Mouse (Mus musculus): ENCODE measurements around the gene Mfn2. TPM values are rescaled to one million over a fixed set of nuclear protein-coding genes. Genes with fewer than 3 reads are reported as not detected.

The Mfn2 gene
- polyA plus RNA-seq, 1 experiment from 2014 or later, result 15.5 TPM

GRCm38 (mm10) chr4:147909486-147909885, 5.0 kb upstream of the Mfn2 start:
- Histone ChIP-seq H3K4me3 (replicated peaks) (no peak overlapping the region), H3K4me1 (replicated peaks) (peaks cover 10% of the 10 kb centered on the region), H3K27me3 (no peaks in the 10 kb centered on the region), H3K27ac (replicated peaks) (no peak overlapping the region), H3K9me3 (replicated peaks) (no peaks in the 10 kb centered on the region), H3K9ac (no peak overlapping the region), H3K4me2 (no peak overlapping the region), H3K36me3 (replicated peaks) (0 out of 2 replicates have a peak, but pooled peaks cover 3% of the 10 kb centered on the region)
- WGBS (ENCODE audit: insufficient replicate concordance), result 74% methylated on average over 5 of the region's 5 CpGs
- ATAC-seq (ENCODE audit: insufficient read depth), result no peak

- no peak overlapping the region for H3K4me2 ChIP-seq
- no peak overlapping the region for H3K4me3 ChIP-seq (replicated peaks)
- no peaks in the 10 kb centered on the region for H3K9me3 ChIP-seq (replicated peaks)
- WGBS (ENCODE audit: insufficient replicate concordance), result 70% methylated on average over 5 of the region's 5 CpGs
- peaks cover 9% of the 10 kb centered on the region for H3K36me3 ChIP-seq (replicated peaks)
- H3K27me3 ChIP-seq, result no peaks in the 10 kb centered on the region
- H3K9ac ChIP-seq, result no peak overlapping the region
- H3K27ac ChIP-seq (replicated peaks), result no peak overlapping the region
- peaks cover 25% of the 10 kb centered on the region for H3K4me1 ChIP-seq (replicated peaks)
- no peak for ATAC-seq (ENCODE audit: insufficient read depth)
Observed at GRCm38 (mm10) chr4:147906230-147906629, 1.7 kb upstream of the Mfn2 start.

GRCm38 (mm10) chr4:147905090-147905659, 671 bp upstream of the Mfn2 start:
- H3K36me3 ChIP-seq (replicated peaks), result peaks cover 17% of the 10 kb centered on the region
- H3K27me3 ChIP-seq, result no peaks in the 10 kb centered on the region
- H3K4me1 ChIP-seq (replicated peaks), result peaks cover 25% of the 10 kb centered on the region
- ATAC-seq (ENCODE audit: insufficient read depth), result peak; percentile 15; the same call in 1 of the 2 replicates
- H3K9ac ChIP-seq, result peak overlapping the region; percentile 87
- peak overlapping the region; percentile 94 for H3K4me3 ChIP-seq (replicated peaks)
- H3K27ac ChIP-seq (replicated peaks), result peak overlapping the region; percentile 86; the same call in 1 of the 2 replicates
- H3K4me2 ChIP-seq, result peak overlapping the region; percentile 81
- no peaks in the 10 kb centered on the region for H3K9me3 ChIP-seq (replicated peaks)
- 1% methylated on average over 8 of the region's 8 CpGs for WGBS (ENCODE audit: insufficient replicate concordance)

GRCm38 (mm10) chr4:147903601-147904000, 903 bp downstream of the Mfn2 start:
- Histone ChIP-seq H3K9ac (peak overlapping the region; percentile 87), H3K27ac (replicated peaks) (peak overlapping the region; percentile 86; the same call in 1 of the 2 replicates), H3K4me1 (replicated peaks) (peaks cover 25% of the 10 kb centered on the region), H3K4me3 (replicated peaks) (peak overlapping the region; percentile 94), H3K9me3 (replicated peaks) (no peaks in the 10 kb centered on the region), H3K27me3 (no peaks in the 10 kb centered on the region), H3K36me3 (replicated peaks) (peaks cover 32% of the 10 kb centered on the region), H3K4me2 (peak overlapping the region; percentile 81)
- WGBS (ENCODE audit: insufficient replicate concordance), result 60% methylated on average over 3 of the region's 3 CpGs
- ATAC-seq (ENCODE audit: insufficient read depth), result no peak

GRCm38 (mm10) chr4:147902906-147903500, 1.5 kb downstream of the Mfn2 start:
- Histone ChIP-seq H3K4me1 (replicated peaks) (peaks cover 25% of the 10 kb centered on the region), H3K27ac (replicated peaks) (no peak overlapping the region), H3K4me2 (peak overlapping the region; percentile 81; the same call in 1 of the 2 replicates), H3K4me3 (replicated peaks) (no peak overlapping the region; the same call in 1 of the 2 replicates), H3K27me3 (no peaks in the 10 kb centered on the region), H3K9me3 (replicated peaks) (no peaks in the 10 kb centered on the region), H3K36me3 (replicated peaks) (peaks cover 38% of the 10 kb centered on the region), H3K9ac (no peak overlapping the region)
- WGBS (ENCODE audit: insufficient replicate concordance), result 76% methylated on average over 12 of the region's 12 CpGs
- ATAC-seq (ENCODE audit: insufficient read depth), result no peak

- Histone ChIP-seq H3K27me3 (no peaks in the 10 kb centered on the region), H3K9ac (no peak overlapping the region), H3K27ac (replicated peaks) (no peak overlapping the region), H3K4me1 (replicated peaks) (peaks cover 21% of the 10 kb centered on the region), H3K4me2 (no peak overlapping the region), H3K9me3 (replicated peaks) (no peaks in the 10 kb centered on the region), H3K4me3 (replicated peaks) (no peak overlapping the region), H3K36me3 (replicated peaks) (peaks cover 64% of the 10 kb centered on the region)
- no peak for ATAC-seq (ENCODE audit: insufficient read depth)
- WGBS (ENCODE audit: insufficient replicate concordance), result 65% methylated on average over 7 of the region's 7 CpGs
Observed at GRCm38 (mm10) chr4:147900452-147900851, 4.1 kb downstream of the Mfn2 start.

GRCm38 (mm10) chr4:147897348-147897747, 7.2 kb downstream of the Mfn2 start:
- H3K36me3 ChIP-seq (replicated peaks), result peaks cover 78% of the 10 kb centered on the region

GRCm38 (mm10) chr4:147896411-147896810, 8.1 kb downstream of the Mfn2 start:
- Histone ChIP-seq H3K4me3 (replicated peaks) (no peak overlapping the region), H3K4me1 (replicated peaks) (no peaks in the 10 kb centered on the region), H3K36me3 (replicated peaks) (peaks cover 85% of the 10 kb centered on the region), H3K4me2 (no peak overlapping the region), H3K27ac (replicated peaks) (no peak overlapping the region), H3K27me3 (no peaks in the 10 kb centered on the region), H3K9me3 (replicated peaks) (no peaks in the 10 kb centered on the region), H3K9ac (no peak overlapping the region)
- 41% methylated on average over 1 of the region's 1 CpGs for WGBS (ENCODE audit: insufficient replicate concordance)
- no peak for ATAC-seq (ENCODE audit: insufficient read depth)

More at GRCm38 (mm10) chr4:147897348-147897747, 7.2 kb downstream of the Mfn2 start:
- H3K4me3 ChIP-seq (replicated peaks), result no peak overlapping the region
- WGBS (ENCODE audit: insufficient replicate concordance), result 72% methylated on average over 3 of the region's 3 CpGs
- no peak overlapping the region for H3K4me2 ChIP-seq
- no peaks in the 10 kb centered on the region for H3K27me3 ChIP-seq
- no peak for ATAC-seq (ENCODE audit: insufficient read depth)
- H3K27ac ChIP-seq (replicated peaks), result no peak overlapping the region
- H3K9ac ChIP-seq, result no peak overlapping the region
- H3K4me1 ChIP-seq (replicated peaks), result no peaks in the 10 kb centered on the region
- H3K9me3 ChIP-seq (replicated peaks), result no peaks in the 10 kb centered on the region

GRCm38 (mm10) chr4:147895815-147896330, 8.6 kb downstream of the Mfn2 start:
- H3K27me3 ChIP-seq, result no peaks in the 10 kb centered on the region
- WGBS (ENCODE audit: insufficient replicate concordance), result 78% methylated on average over 4 of the region's 4 CpGs
- H3K9ac ChIP-seq, result no peak overlapping the region
- H3K4me1 ChIP-seq (replicated peaks), result no peaks in the 10 kb centered on the region
- H3K4me3 ChIP-seq (replicated peaks), result no peak overlapping the region
- no peak for ATAC-seq (ENCODE audit: insufficient read depth)
- no peaks in the 10 kb centered on the region for H3K9me3 ChIP-seq (replicated peaks)
- peaks cover 90% of the 10 kb centered on the region for H3K36me3 ChIP-seq (replicated peaks)
- H3K4me2 ChIP-seq, result no peak overlapping the region
- H3K27ac ChIP-seq (replicated peaks), result no peak overlapping the region

- Histone ChIP-seq H3K4me3 (replicated peaks) (no peak overlapping the region), H3K9ac (no peak overlapping the region), H3K4me1 (replicated peaks) (no peaks in the 10 kb centered on the region), H3K27ac (replicated peaks) (no peak overlapping the region), H3K27me3 (no peaks in the 10 kb centered on the region), H3K36me3 (replicated peaks) (peaks cover 85% of the 10 kb centered on the region), H3K9me3 (replicated peaks) (no peaks in the 10 kb centered on the region), H3K4me2 (no peak overlapping the region)
- no peak for ATAC-seq (ENCODE audit: insufficient read depth)
- 79% methylated on average over 6 of the region's 6 CpGs for WGBS (ENCODE audit: insufficient replicate concordance)
Observed at GRCm38 (mm10) chr4:147890341-147890740, 14.2 kb downstream of the Mfn2 start.

- H3K27ac ChIP-seq (replicated peaks), result no peak overlapping the region
- 63% methylated on average over 4 of the region's 4 CpGs for WGBS (ENCODE audit: insufficient replicate concordance)
- H3K4me3 ChIP-seq (replicated peaks), result no peak overlapping the region
- H3K36me3 ChIP-seq (replicated peaks), result peaks cover 89% of the 10 kb centered on the region
- no peak for ATAC-seq (ENCODE audit: insufficient read depth)
- H3K9ac ChIP-seq, result no peak overlapping the region
- no peaks in the 10 kb centered on the region for H3K9me3 ChIP-seq (replicated peaks)
- H3K27me3 ChIP-seq, result no peaks in the 10 kb centered on the region
- no peaks in the 10 kb centered on the region for H3K4me1 ChIP-seq (replicated peaks)
- H3K4me2 ChIP-seq, result no peak overlapping the region
Observed at GRCm38 (mm10) chr4:147888237-147888636, 16.3 kb downstream of the Mfn2 start.

Measured in liver, embryonic 15.5 days (tissue).